Mouse (Mus musculus): ENCODE measurements at regions not wholly inside any gene's neighbourhood (a gene's known extent, or its start where the extent isn't known, plus 50 kb on each side); places are given as distances from the start of the nearest gene placed in this dataset.

DNA sequence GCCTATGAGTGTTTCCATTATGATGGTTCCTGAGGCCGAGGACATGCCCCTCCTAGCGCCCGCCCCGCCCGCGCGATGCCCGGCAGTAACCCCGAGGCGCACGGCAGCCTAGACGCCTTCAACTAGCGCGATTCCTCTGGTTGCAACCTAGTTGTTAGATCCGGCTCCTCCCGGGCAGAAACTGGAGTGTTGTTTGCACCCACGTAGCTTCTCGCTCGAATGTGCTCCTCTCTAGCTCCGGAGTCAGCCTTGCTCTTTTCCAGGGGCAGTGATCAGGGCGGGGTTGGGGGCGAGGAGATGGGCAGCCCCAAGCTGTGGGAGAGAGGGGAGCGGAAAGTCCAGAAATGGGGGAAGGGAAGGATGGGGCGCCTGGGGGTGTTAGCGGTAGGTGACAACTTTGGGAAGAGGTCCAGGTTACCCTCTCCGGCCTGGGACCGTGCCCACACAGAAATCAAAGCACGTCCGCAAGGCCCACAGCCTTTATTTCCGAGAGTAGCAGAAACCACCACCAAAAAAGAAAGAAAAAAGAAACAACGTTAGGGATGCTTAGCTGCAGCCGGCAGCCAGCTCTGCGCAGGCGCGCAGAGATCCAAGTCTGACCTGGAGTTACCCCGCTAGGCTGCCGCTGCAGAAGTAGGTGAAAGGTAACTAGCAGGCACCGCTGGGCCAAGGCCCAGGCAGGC lies 58.1 kb upstream of the Abca1 start:
- DNase-seq = peak; percentile 77

GRCm38 (mm10) chr4:53212541-53212940 lies 52.8 kb upstream of the Abca1 start:
- DNase-seq = no peak

DNA sequence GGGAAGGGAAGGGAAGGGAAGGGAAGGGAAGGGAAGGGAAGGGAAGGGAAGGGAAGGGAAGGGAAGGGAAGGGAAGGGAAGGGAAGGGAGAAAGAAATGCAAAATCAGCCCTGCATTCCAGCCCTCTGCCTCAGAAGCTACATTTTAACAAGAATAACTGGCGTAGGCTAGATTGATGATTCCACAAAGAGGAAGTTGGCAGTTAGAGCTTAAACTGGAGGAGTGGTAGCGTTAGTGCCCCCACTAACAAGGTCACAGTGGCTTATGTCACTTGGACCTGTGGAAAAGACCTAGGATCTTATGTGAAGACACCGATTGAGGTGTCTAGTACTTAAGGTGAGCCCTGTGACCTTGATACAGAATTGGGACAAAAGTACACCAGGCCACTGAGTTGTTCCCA lies 51.0 kb upstream of the Abca1 start:
- no peak for DNase-seq

All from cerebellum, adult 9-11 months (tissue).